Mouse (Mus musculus): Measurements from ENCODE around the gene Hs6st1. TPM values are rescaled to one million over a fixed set of nuclear protein-coding genes. Genes with fewer than 3 reads are reported as not detected.
"Not testable (repeated sequence)": the region's sequence is repeated elsewhere in the genome, so short reads cannot be mapped to it uniquely, and the experiment has no call there.

Gene Hs6st1
- 4.7 and 5.2 TPM in 2 replicates for polyA plus RNA-seq (2015; fragmentation: Nextera tagmentation; extraction: Ambion mirVana)

DNA sequence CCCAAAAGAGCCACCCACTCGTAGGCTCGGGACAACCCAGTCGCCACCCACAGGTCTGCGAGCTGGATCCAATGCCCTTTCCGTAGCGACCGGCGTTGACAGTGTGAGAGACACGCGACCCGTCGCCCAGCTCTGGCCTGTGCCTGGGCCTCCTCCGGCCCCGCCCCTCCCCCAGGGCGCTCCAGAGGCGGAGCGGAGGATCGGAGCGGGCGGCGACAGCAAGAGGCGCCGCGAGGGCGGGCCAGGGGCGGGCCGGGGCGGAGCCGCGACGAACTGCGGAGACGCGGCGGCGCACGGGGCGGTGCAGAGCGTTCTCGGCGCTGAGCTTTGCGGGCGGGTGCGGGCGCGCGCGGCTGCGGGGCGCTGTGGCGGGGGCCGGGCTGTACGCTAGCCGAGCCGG is at the start of gene Hs6st1:
Gene Hs6st1 (plus strand): TSS at position 325 of the 400 bp plus-strand sequence.
- H3K9ac ChIP-seq (ENCODE audit: low read depth, low read length), result peak within 1 kb of the TSS; percentile 98
- peaks cover 12% of the 10 kb centered on the region; the same call in 1 of the 2 replicates for H3K36me3 ChIP-seq (ENCODE audit: control insufficient read depth, insufficient read depth)
- peak; percentile 91 for ATAC-seq (ENCODE audit: low read depth)
- H3K27ac ChIP-seq (ENCODE audit: low read length), result peak within 1 kb of the TSS; percentile 80
- WGBS (ENCODE audit: insufficient replicate concordance), result 0% methylated on average over 41 of the region's 55 CpGs
- H3K27me3 ChIP-seq (ENCODE audit: control insufficient read depth, insufficient read depth, low read depth, low read length), result no peaks in the 10 kb centered on the region
- peaks cover 63% of the 10 kb centered on the region for H3K4me1 ChIP-seq (ENCODE audit: control insufficient read depth, low read depth, low read length)
- peak within 1 kb of the TSS; percentile 96 for H3K4me3 ChIP-seq (ENCODE audit: low read depth, low read length)
- peak within 1 kb of the TSS; percentile 91 for H3K4me2 ChIP-seq (ENCODE audit: low read depth, low read length)
- H3K9me3 ChIP-seq (replicated peaks; ENCODE audit: control insufficient read depth, low read length), result no peaks in the 10 kb centered on the region

GRCm38 (mm10) chr1:36018617-36019016 is 49.6 kb upstream of the Hs6st1 start:
- H3K36me3 ChIP-seq (ENCODE audit: control insufficient read depth, insufficient read depth), result no peaks in the 10 kb centered on the region
- no peak overlapping the region for H3K27ac ChIP-seq (ENCODE audit: low read length)
- H3K27me3 ChIP-seq (ENCODE audit: control insufficient read depth, insufficient read depth, low read depth, low read length), result no peaks in the 10 kb centered on the region
- H3K9me3 ChIP-seq (replicated peaks; ENCODE audit: control insufficient read depth, low read length), result no peaks in the 10 kb centered on the region
- no peak for ATAC-seq (ENCODE audit: low read depth)
- H3K9ac ChIP-seq (ENCODE audit: low read depth, low read length), result no peak overlapping the region
- no peaks in the 10 kb centered on the region for H3K4me1 ChIP-seq (ENCODE audit: control insufficient read depth, low read depth, low read length)
- WGBS (ENCODE audit: insufficient replicate concordance), result 78% methylated on average over 4 of the region's 4 CpGs
- no peak overlapping the region for H3K4me2 ChIP-seq (ENCODE audit: low read depth, low read length)
- no peak overlapping the region for H3K4me3 ChIP-seq (ENCODE audit: low read depth, low read length)

DNA sequence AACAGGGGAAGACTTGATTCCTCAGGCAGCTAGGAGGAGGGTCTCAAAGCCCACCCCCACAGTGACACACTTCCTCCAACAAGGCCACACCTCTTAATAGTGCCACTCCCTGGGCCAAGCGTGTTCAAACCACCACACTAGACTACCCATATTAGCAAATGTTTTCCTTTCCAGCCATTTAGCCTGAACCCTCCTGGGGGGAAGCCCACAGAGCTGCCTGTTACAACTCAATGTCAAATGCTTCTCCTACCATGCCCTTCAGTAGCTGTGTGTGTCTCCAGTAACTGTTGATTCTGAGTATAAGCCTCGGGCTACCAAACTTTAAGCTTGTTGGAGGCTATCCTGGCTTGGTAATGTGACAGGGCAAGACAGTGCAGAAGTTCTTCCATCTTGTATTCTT is 49.0 kb upstream of the Hs6st1 start:
- Histone ChIP-seq H3K36me3 (ENCODE audit: control insufficient read depth, insufficient read depth) (no peaks in the 10 kb centered on the region), H3K27ac (ENCODE audit: low read length) (no peak overlapping the region), H3K9me3 (replicated peaks; ENCODE audit: control insufficient read depth, low read length) (no peaks in the 10 kb centered on the region), H3K9ac (ENCODE audit: low read depth, low read length) (no peak overlapping the region), H3K4me3 (ENCODE audit: low read depth, low read length) (no peak overlapping the region), H3K4me1 (ENCODE audit: control insufficient read depth, low read depth, low read length) (no peaks in the 10 kb centered on the region), H3K27me3 (ENCODE audit: control insufficient read depth, insufficient read depth, low read depth, low read length) (no peaks in the 10 kb centered on the region), H3K4me2 (ENCODE audit: low read depth, low read length) (no peak overlapping the region)
- ATAC-seq (ENCODE audit: low read depth), result no peak
- 66% methylated on average over 2 of the region's 2 CpGs for WGBS (ENCODE audit: insufficient replicate concordance)

DNA sequence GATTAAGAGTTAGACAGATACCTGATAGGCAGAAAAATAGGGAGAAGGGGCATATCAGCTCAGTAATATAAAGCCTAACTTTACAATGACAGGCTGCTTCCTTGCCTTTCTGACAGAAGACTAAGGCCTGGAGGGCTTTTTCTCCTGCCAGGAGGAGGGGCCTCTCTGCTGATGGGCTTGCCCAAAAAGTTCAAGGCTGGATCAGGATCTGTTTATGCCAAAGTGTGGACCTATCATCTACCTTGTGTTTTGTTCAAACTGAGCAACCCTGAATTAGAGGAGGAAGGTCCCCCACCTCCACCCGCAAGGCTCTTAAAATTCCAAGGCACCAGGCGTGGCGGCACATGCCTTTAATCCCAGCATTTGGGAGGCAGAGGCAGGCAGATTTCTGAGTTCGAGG is 47.9 kb upstream of the Hs6st1 start:
- H3K9me3 ChIP-seq (replicated peaks; ENCODE audit: control insufficient read depth, low read length), result no peaks in the 10 kb centered on the region
- ATAC-seq (ENCODE audit: low read depth), result no peak
- no peak overlapping the region for H3K9ac ChIP-seq (ENCODE audit: low read depth, low read length)
- H3K4me1 ChIP-seq (ENCODE audit: control insufficient read depth, low read depth, low read length), result no peaks in the 10 kb centered on the region
- H3K27ac ChIP-seq (ENCODE audit: low read length), result no peak overlapping the region
- no peak overlapping the region for H3K4me2 ChIP-seq (ENCODE audit: low read depth, low read length)
- H3K27me3 ChIP-seq (ENCODE audit: control insufficient read depth, insufficient read depth, low read depth, low read length), result no peaks in the 10 kb centered on the region
- H3K4me3 ChIP-seq (ENCODE audit: low read depth, low read length), result no peak overlapping the region
- H3K36me3 ChIP-seq (ENCODE audit: control insufficient read depth, insufficient read depth), result no peaks in the 10 kb centered on the region
- 68% methylated on average over 4 of the region's 4 CpGs for WGBS (ENCODE audit: insufficient replicate concordance)

GRCm38 (mm10) chr1:36030421-36030821 is 37.8 kb upstream of the Hs6st1 start:
- no peak overlapping the region for H3K9ac ChIP-seq (ENCODE audit: low read depth, low read length)
- no peak overlapping the region for H3K4me3 ChIP-seq (ENCODE audit: low read depth, low read length)
- H3K36me3 ChIP-seq (ENCODE audit: control insufficient read depth, insufficient read depth), result no peaks in the 10 kb centered on the region
- H3K27me3 ChIP-seq (ENCODE audit: control insufficient read depth, insufficient read depth, low read depth, low read length), result no peaks in the 10 kb centered on the region
- H3K9me3 ChIP-seq (replicated peaks; ENCODE audit: control insufficient read depth, low read length), result no peaks in the 10 kb centered on the region
- 49% methylated on average over 10 of the region's 10 CpGs for WGBS (ENCODE audit: insufficient replicate concordance)
- no peak for ATAC-seq (ENCODE audit: low read depth)
- H3K4me1 ChIP-seq (ENCODE audit: control insufficient read depth, low read depth, low read length), result no peaks in the 10 kb centered on the region
- H3K27ac ChIP-seq (ENCODE audit: low read length), result no peak overlapping the region
- H3K4me2 ChIP-seq (ENCODE audit: low read depth, low read length), result no peak overlapping the region

GRCm38 (mm10) chr1:36038769-36039168 is 29.4 kb upstream of the Hs6st1 start:
- no peak overlapping the region for H3K9ac ChIP-seq (ENCODE audit: low read depth, low read length)
- no peaks in the 10 kb centered on the region for H3K36me3 ChIP-seq (ENCODE audit: control insufficient read depth, insufficient read depth)
- H3K27me3 ChIP-seq (ENCODE audit: control insufficient read depth, insufficient read depth, low read depth, low read length), result no peaks in the 10 kb centered on the region
- no peak overlapping the region for H3K27ac ChIP-seq (ENCODE audit: low read length)
- no peak overlapping the region for H3K4me3 ChIP-seq (ENCODE audit: low read depth, low read length)
- no peaks in the 10 kb centered on the region for H3K9me3 ChIP-seq (replicated peaks; ENCODE audit: control insufficient read depth, low read length)
- ATAC-seq (ENCODE audit: low read depth), result no peak
- no peaks in the 10 kb centered on the region for H3K4me1 ChIP-seq (ENCODE audit: control insufficient read depth, low read depth, low read length)
- no peak overlapping the region for H3K4me2 ChIP-seq (ENCODE audit: low read depth, low read length)
- WGBS (ENCODE audit: insufficient replicate concordance), result 65% methylated on average over 8 of the region's 8 CpGs

DNA sequence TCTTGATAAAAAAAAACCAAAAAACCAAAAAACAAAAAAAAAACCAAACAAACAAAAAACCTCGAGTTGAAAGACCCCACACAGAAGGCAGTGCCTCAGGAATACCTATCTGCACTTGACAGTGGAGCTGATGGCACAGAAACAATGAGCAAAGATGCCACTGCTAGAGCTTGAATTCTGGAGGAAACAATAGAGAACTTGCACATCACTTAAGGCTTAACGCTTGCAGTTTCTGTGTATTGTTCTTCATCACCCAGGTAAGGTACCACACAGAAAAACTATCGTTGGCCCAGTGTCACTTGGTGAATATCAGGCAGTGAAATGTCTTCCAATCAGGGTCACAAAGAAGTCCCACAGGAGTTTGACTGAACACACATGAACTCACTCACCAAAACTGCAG is 26.1 kb upstream of the Hs6st1 start:
- Histone ChIP-seq H3K27ac (ENCODE audit: low read length) (no peak overlapping the region), H3K4me1 (ENCODE audit: control insufficient read depth, low read depth, low read length) (no peaks in the 10 kb centered on the region), H3K4me3 (ENCODE audit: low read depth, low read length) (no peak overlapping the region), H3K9me3 (replicated peaks; ENCODE audit: control insufficient read depth, low read length) (no peaks in the 10 kb centered on the region), H3K4me2 (ENCODE audit: low read depth, low read length) (no peak overlapping the region), H3K9ac (ENCODE audit: low read depth, low read length) (no peak overlapping the region), H3K27me3 (ENCODE audit: control insufficient read depth, insufficient read depth, low read depth, low read length) (no peaks in the 10 kb centered on the region), H3K36me3 (ENCODE audit: control insufficient read depth, insufficient read depth) (no peaks in the 10 kb centered on the region)
- no peak for ATAC-seq (ENCODE audit: low read depth)
- WGBS (ENCODE audit: insufficient replicate concordance), result 58% methylated on average over 3 of the region's 3 CpGs

DNA sequence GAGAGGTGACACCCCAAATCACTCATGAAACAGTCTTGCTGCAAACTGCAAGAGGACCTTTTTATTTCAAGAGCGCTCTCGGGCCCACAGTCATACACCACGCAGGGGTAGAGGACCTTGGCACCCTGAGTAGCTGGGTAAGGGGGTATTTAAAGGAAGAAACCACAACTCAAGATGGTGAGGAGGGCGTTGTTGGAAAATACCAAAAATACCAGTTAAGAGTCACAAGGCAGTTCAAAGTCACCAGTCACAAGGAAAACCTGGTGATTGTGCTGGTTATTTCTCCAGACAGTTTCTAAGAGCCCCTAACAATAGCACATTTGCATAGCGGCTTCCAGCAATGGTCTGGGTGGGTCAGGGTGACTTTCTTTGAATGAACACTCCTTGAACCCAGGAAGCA is 24.4 kb upstream of the Hs6st1 start:
- ATAC-seq (ENCODE audit: low read depth); H3K36me3 ChIP-seq (ENCODE audit: control insufficient read depth, insufficient read depth); H3K27me3 ChIP-seq (ENCODE audit: control insufficient read depth, insufficient read depth, low read depth, low read length); H3K9ac ChIP-seq (ENCODE audit: low read depth, low read length); H3K4me1 ChIP-seq (ENCODE audit: control insufficient read depth, low read depth, low read length); H3K9me3 ChIP-seq (replicated peaks; ENCODE audit: control insufficient read depth, low read length); H3K4me2 ChIP-seq (ENCODE audit: low read depth, low read length); H3K4me3 ChIP-seq (ENCODE audit: low read depth, low read length); H3K27ac ChIP-seq (ENCODE audit: low read length): not testable (repeated sequence)
- 74% methylated on average over 5 of the region's 5 CpGs for WGBS (ENCODE audit: insufficient replicate concordance)

GRCm38 (mm10) chr1:36044288-36044687 is 23.9 kb upstream of the Hs6st1 start:
- ATAC-seq (ENCODE audit: low read depth), result no peak
- H3K36me3 ChIP-seq (ENCODE audit: control insufficient read depth, insufficient read depth), result no peaks in the 10 kb centered on the region
- no peak overlapping the region for H3K4me3 ChIP-seq (ENCODE audit: low read depth, low read length)
- no peaks in the 10 kb centered on the region for H3K4me1 ChIP-seq (ENCODE audit: control insufficient read depth, low read depth, low read length)
- no peak overlapping the region for H3K4me2 ChIP-seq (ENCODE audit: low read depth, low read length)
- H3K9me3 ChIP-seq (replicated peaks; ENCODE audit: control insufficient read depth, low read length), result no peaks in the 10 kb centered on the region
- no peak overlapping the region for H3K9ac ChIP-seq (ENCODE audit: low read depth, low read length)
- H3K27me3 ChIP-seq (ENCODE audit: control insufficient read depth, insufficient read depth, low read depth, low read length), result no peaks in the 10 kb centered on the region
- 66% methylated on average over 4 of the region's 4 CpGs for WGBS (ENCODE audit: insufficient replicate concordance)
- H3K27ac ChIP-seq (ENCODE audit: low read length), result no peak overlapping the region
